Mouse (Mus musculus) olfactory bulb, adult 2 months (tissue): ENCODE measurements around the gene 0610030E20Rik. TPM values are rescaled to one million over a fixed set of nuclear protein-coding genes. Genes with fewer than 3 reads are reported as not detected.

ENCODE experiments used
- H3K27ac ChIP-seq: fragments of 200-500 bp; 2 replicates; pipeline ENCODE4 v1.5.1; 2012; ENCODE audit warnings: low read depth, low read length; ENCODE audit not compliant: insufficient read depth
- H3K4me1 ChIP-seq: fragments of 200-500 bp; 2 replicates; pipeline ENCODE4 v1.6.1; 2012; ENCODE audit warnings: low read length; ENCODE audit not compliant: control insufficient read depth, insufficient read depth
- H3K4me3 ChIP-seq: fragments of 200-500 bp; 2 replicates; pipeline ENCODE4 v1.5.1; 2012; ENCODE audit warnings: mild to moderate bottlenecking, low read depth, low read length, moderate library complexity; ENCODE audit not compliant: insufficient read depth
- CTCF ChIP-seq: fragments of 200-500 bp; IDR thresholded peaks from 2 replicates; pipeline ENCODE4 v1.5.1; 2012; ENCODE audit warnings: low read depth, mild to moderate bottlenecking, low read length, moderate library complexity; ENCODE audit not compliant: insufficient read depth
- POLR2A ChIP-seq: fragments of 200-500 bp; IDR thresholded peaks from 2 replicates; pipeline ENCODE4 v1.6.1; 2012; ENCODE audit warnings: mild to moderate bottlenecking, low read depth, low read length, moderate library complexity; ENCODE audit not compliant: insufficient read depth
- WGBS: fragments of 180-500 bp; shearing (Covaris S2); methylation state at CpG from one replicate; pipeline ENCODE4 v1.1.7; 2018; 5-methylcytosine and 5-hydroxymethylcytosine counted together
- polyA plus RNA-seq: library from polyadenylated mRNA; stranded (reverse); fragments of >200 nt; gene quantifications from 2 replicates; pipeline ENCODE4 v1.2.4, GENCODE M21; 2012; ENCODE audit warnings: low replicate concordance; ENCODE audit not compliant: missing spikeins, insufficient read depth, insufficient read length

Gene 0610030E20Rik
- polyA plus RNA-seq: not detected in 2 replicates

DNA sequence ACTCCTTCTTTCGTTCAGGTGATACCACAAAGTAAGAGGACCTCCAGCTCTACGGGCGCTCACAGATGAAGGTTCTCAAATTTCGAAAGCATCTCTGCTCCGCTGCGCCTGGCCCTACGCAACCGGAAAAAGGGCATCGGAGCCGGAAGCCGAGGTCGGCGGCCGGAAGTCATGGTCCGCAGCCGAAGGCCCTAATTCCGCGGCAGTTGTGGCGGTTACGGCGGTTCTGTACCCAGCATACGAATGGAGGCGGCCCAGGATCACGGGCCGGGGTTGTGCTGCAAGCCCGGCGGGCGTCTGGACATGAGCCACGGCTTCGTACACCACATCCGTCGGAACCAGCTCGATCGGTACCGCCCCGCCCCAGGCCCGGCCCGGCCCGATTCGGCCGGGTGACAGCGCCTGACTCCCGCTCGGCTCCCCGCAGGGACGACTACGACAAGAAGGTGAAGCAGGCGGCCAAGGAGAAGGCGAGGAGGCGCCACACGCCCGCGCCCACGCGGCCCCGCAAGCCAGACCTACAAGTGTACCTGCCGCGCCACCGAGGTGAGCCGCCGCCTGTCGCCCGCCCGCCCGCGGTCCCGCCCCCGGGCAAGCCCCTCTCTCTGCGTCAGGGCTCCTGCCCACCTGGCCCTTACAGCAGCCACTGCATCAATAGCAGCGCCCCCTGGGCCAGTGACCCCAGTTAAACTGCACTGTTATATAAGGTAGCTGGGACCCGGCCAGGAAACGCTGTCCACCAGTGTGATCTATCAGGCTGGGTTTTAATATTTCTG, at the start of gene 0610030E20Rik:
TSS of gene 0610030E20Rik (plus strand) at position 152 of the 776 bp plus-strand sequence.
- under 1% methylated on average over 72 of the region's 72 CpGs for WGBS
- TF ChIP-seq CTCF (no peak), POLR2A (peak; percentile 41; the same call in 1 of the 2 replicates)
- H3K4me1 ChIP-seq: peaks cover 7% of the 10 kb centered on the region
- peak within 1 kb of the TSS; percentile 60 for H3K27ac ChIP-seq
- H3K4me3 ChIP-seq: peak within 1 kb of the TSS; percentile 92

DNA sequence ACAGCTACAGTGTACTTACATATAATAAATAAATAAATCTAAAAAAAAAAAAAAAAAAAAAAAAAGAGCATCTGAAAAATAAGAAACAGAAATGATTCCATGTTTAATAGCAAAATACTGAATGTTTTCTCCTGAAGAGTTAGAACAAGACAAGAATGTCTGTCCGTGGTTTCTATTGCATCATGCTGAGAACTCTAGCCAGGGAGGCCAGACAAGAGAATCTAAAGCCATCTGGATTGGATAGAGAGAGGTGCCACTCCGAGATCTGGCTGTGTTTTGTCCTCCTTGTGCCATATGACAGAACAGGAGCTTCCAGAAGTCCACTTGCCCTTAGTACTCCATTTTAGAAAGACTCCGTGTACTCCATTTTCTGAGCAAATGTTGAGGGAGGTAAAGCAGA, 49.3 kb upstream of the 0610030E20Rik start:
- no peaks in the 10 kb centered on the region for H3K4me1 ChIP-seq
- TF ChIP-seq POLR2A: no peak
- no peak for TF ChIP-seq CTCF
- no peak overlapping the region for H3K4me3 ChIP-seq
- WGBS: 80% methylated on average over 3 of the region's 3 CpGs
- no peak overlapping the region for H3K27ac ChIP-seq

DNA sequence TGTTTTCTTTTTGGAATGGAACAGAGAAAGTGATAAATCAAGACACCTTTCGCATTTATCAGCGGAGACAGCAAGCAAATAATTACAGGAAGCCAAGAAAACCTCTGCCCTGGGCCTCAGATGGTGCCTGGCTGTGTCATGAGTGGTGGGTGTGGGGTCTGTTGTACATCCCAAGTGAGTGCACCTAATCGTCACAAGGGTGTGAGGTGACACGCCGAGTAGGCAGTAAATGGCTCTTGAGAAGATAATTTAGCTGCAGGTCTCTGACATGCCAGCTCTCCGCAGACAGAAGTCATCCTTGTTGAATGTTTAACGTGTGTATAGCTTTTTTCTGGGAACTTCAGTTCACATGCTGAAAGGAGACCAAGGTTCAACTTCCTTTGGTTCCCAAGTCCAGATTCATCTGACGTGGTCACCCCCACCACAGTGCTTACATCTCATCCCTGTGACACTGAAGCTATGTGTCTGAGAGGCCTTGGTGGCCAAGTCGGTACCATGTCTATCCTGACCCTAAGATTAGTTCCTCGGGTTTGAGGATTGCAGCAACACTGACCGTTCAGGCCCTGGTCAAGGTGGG, 44.7 kb upstream of the 0610030E20Rik start:
- Histone ChIP-seq H3K4me1 (no peaks in the 10 kb centered on the region), H3K4me3 (no peak overlapping the region), H3K27ac (no peak overlapping the region)
- TF ChIP-seq POLR2A (no peak), CTCF (no peak)
- WGBS: 91% methylated on average over 11 of the region's 11 CpGs

DNA sequence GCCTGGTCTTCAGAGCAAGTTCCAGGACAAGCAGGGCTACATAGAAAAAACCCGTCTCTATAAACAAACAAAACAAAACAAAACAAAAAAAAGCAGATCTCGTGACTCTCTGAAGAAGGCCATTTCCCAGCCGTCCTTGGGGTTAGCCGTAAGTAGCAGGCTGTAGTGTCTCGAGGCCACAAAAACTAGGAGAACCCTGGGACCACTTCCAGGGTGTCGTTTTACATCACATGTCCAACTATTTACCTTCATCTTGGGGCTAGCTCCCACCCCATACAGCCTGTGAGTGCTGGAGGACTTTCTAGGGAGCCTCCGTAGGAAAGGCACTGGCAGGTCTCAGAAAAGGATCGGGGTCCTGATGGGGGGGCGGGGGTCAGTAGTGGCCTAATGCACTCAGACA, 43.6 kb upstream of the 0610030E20Rik start:
- WGBS: 69% methylated on average over 9 of the region's 9 CpGs
- H3K27ac ChIP-seq: no peak overlapping the region
- TF ChIP-seq CTCF (no peak), POLR2A (no peak)
- no peaks in the 10 kb centered on the region for H3K4me1 ChIP-seq
- no peak overlapping the region for H3K4me3 ChIP-seq

DNA sequence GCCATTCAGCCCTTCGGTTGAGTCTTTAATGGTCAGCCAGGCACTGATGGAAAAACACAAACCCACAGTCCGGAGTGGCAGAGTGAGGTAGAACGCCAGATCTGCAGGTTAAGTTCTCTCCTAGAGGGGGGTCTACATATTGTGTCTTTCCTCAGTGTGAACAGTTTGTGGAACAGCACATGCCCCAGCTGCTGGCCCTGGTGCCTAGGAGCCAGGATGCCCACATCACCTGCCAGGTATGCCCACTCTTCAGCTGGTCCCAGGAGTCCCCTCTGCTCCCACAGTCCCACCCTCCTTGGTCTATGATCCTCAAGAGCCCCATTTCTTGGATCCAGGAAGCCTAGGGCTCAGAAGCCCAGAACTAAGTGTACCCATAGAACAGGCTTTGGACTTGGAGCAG, 34.9 kb upstream of the 0610030E20Rik start:
- H3K4me1 ChIP-seq: no peaks in the 10 kb centered on the region
- no peak overlapping the region for H3K27ac ChIP-seq
- no peak overlapping the region for H3K4me3 ChIP-seq
- 91% methylated on average over 3 of the region's 3 CpGs for WGBS
- TF ChIP-seq POLR2A (no peak), CTCF (no peak)

DNA sequence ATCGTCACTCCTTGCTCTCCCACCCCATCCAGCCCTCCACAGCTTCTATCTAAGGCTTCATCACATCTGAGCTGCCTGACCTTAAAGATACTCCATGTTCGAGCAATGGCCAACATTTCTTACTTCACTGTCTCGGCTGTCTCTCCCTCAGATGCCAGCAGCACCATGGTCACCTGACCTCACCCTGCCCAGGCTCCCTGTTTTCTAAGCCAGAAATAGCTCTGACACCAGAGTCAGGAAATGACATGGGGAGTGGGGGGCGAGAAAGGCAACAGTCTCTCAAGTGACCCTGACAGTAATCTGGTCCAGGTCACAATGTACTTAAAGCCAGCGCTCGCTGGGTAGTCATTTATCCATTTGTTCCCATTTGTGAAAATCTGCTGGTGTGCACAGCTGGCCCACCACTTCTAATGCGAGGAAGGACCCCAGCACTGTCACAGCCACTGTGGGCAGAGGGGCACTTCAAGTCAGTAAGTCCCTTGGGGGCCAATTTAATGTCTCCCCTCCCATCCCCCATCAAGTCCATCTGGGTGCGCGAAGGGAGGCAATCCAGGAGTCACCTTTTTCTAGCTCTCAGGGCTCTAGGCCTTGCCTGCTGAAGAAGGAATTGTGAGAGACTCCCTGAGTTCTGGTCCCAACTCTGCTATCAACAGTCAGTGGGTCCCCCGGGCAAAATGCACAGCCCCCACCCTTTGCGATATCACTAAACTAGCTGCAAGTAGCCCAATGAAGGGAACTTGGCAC, 33.8 kb upstream of the 0610030E20Rik start:
- TF ChIP-seq POLR2A: no peak
- H3K27ac ChIP-seq: no peak overlapping the region
- no peak overlapping the region for H3K4me3 ChIP-seq
- no peaks in the 10 kb centered on the region for H3K4me1 ChIP-seq
- 91% methylated on average over 11 of the region's 11 CpGs for WGBS

DNA sequence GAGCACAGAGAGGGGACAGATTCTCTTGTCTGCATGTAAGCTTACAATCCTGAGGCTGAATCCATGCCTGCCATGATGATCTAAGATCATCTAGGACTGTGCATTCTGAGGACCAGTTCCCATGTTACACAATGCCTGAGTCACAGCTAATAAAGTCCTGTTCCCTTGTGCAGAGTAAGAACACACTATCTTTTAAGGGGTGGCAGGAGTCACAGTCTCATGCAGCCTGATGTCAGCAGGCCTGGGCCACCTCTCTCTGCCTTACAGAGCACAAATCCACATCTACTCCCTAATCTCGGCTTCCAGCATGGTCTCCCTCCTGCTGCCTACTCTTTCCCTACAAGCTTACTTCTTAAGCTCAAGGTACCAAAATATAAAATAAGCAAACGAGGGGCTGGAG, 31.7 kb upstream of the 0610030E20Rik start:
- WGBS: 88% methylated on average over 2 of the region's 2 CpGs
- no peak overlapping the region for H3K27ac ChIP-seq
- H3K4me3 ChIP-seq: no peak overlapping the region
- no peaks in the 10 kb centered on the region for H3K4me1 ChIP-seq
- TF ChIP-seq POLR2A: no peak
- TF ChIP-seq CTCF: no peak

DNA sequence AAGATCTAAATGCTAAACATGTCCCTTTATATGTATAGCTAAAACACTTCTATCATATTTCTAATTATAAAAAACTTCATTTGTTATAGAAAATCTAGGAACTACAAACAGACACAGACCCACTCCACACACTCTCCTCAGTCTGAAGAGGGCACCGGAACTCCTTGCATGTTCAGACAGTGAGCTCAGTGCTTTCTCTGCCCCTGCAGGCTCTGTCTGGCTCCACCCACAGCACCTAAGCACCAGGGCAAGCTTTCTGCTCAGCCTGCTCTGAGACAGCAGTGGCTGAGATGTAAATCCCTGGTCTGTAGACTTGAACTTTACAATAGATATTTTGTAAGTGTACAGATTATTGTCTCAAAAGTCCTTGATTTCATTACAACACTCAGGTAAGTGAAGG, 31.1 kb upstream of the 0610030E20Rik start:
- H3K4me3 ChIP-seq: no peak overlapping the region
- H3K27ac ChIP-seq: no peak overlapping the region
- TF ChIP-seq POLR2A: no peak
- no peak for TF ChIP-seq CTCF
- 82% methylated on average over 1 of the region's 1 CpGs for WGBS
- no peaks in the 10 kb centered on the region for H3K4me1 ChIP-seq

DNA sequence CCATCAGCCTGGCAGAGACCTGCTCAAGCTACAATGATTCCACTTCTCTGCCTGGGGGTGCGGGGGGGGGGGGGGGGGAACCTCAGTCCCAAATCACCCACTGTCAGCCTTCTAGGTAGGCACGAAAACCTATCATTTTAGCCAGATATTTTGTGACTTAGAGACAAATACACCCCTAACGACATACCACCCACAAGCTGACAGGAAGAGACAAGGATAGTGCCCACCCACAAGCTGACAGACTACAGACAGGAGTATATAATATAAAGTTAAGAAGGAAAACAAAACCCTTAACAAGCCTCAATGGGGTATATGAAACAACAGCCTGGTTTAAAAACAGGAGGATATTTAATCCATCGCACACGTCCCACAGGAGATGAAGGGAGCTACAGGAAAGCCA, 28.7 kb upstream of the 0610030E20Rik start:
- 67% methylated on average over 5 of the region's 5 CpGs for WGBS
- no peak overlapping the region for H3K27ac ChIP-seq
- no peaks in the 10 kb centered on the region for H3K4me1 ChIP-seq
- TF ChIP-seq POLR2A (no peak), CTCF (no peak)
- no peak overlapping the region for H3K4me3 ChIP-seq
